Mouse (Mus musculus): ENCODE results near the gene Mdfic.

DNA sequence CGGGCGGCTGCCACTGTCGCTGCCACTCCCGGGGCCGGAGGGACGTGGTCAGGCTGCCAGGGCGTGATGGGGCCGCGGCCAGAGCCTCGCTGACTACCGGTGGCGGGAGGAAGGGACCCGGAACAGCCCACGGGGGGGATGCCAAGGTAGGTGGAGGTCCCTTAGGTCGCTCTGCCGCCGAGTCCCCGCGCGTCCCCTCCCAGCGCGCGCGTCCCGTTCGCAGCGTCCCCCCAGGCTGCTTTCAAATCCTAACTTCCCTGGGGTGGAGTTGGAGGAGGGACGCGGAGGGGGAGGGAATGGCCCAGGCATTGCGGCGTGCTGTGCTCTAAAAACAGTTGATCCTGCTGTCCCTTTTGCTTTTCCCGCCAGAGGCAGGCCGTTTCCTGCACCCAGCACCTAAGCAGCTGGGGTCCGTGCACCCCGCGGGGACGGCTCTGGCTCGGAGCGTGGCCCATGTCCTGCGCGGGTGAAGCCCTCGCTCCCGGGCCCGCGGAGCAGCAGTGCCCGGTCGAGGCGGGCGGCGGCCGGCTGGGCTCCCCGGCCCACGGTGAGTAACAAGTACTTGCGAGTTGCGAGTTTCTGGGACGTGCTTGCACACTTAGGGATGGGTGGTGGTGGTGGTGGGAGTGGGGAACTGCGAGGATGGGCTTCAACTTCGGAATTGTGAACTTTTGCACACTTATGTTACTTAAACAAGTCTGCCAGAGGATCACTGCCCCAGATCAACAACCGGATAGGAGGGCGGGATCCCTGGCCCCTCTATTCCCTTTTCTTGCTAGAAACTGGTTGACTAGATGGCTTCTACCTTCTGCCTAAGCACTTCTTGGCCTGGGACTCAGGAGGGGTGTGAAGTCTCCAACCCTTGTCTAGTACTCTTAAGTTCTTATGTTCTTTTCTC lies 606 bp downstream of the Mdfic start:
- no peak for TF ChIP-seq CTCF (IDR thresholded peaks at IDR 0.05; ENCODE audit: extremely low read depth, insufficient read depth, low read length)
- TF ChIP-seq POLR2A (IDR thresholded peaks at IDR 0.05; ENCODE audit: extremely low read depth, insufficient read depth, low read length) = no peak
